Mouse (Mus musculus) megakaryocyte-erythroid progenitor cell, adult 5-6 weeks (primary cell): ENCODE data around the gene Syn3. TPM values are rescaled to one million over a fixed set of nuclear protein-coding genes. Genes with fewer than 3 reads are reported as not detected.

Experiments used
- ATAC-seq: replicated peaks from 2 replicates; pipeline ENCODE4 v1.8.0; 2016; ENCODE audit warnings: mild to moderate bottlenecking, inconsistent platforms; ENCODE audit not compliant: severe bottlenecking, poor library complexity, low FRiP score, low TSS enrichment
- total RNA-seq, 2 experiments: library from RNA; stranded (forward) in 1 of 2; stranded (reverse) in 1 of 2; fragments of 200-1000, 215-1000 nt in 1 of 2; fragments of >200 nt in 1 of 2; fragmentation: Nextera tagmentation in 1 of 2; gene quantifications; 2 replicates each; pipeline ENCODE4 v1.2.3; 2014 to 2017

The Syn3 gene
- total RNA-seq, 2 experiments from 2014 or later, result 0.14 to 0.59 TPM

- ATAC-seq, result no peak
These were observed 196.9 kb downstream of the Syn3 start for GRCm38 (mm10) chr10:86301593-86302317.

GRCm38 (mm10) chr10:86301117-86301490, 197.6 kb downstream of the Syn3 start:
- ATAC-seq, result no peak

GRCm38 (mm10) chr10:86300293-86301116, 198.2 kb downstream of the Syn3 start, which contains the start of gene Timp3:
Gene Timp3 (plus strand): TSS chr10:86300372.
- ATAC-seq, result no peak

GRCm38 (mm10) chr10:86299795-86300194, 198.9 kb downstream of the Syn3 start:
- ATAC-seq, result no peak

GRCm38 (mm10) chr10:86298326-86298725, 200.4 kb downstream of the Syn3 start:
- ATAC-seq, result no peak

- no peak for ATAC-seq
These were observed 201.4 kb downstream of the Syn3 start for GRCm38 (mm10) chr10:86297307-86297706.

- peak; percentile 91 for ATAC-seq
These were observed 202.6 kb downstream of the Syn3 start for GRCm38 (mm10) chr10:86296111-86296510.

- ATAC-seq, result peak; percentile 32; the same call in 1 of the 2 replicates
These were observed 203.1 kb downstream of the Syn3 start for GRCm38 (mm10) chr10:86295454-86296098.

GRCm38 (mm10) chr10:86294599-86295365, 203.9 kb downstream of the Syn3 start:
- ATAC-seq, result no peak

GRCm38 (mm10) chr10:86293880-86294279, 204.8 kb downstream of the Syn3 start:
- no peak for ATAC-seq

GRCm38 (mm10) chr10:86290109-86290771, 208.5 kb downstream of the Syn3 start:
- ATAC-seq, result no peak

GRCm38 (mm10) chr10:86286508-86286907, 212.2 kb downstream of the Syn3 start:
- no peak for ATAC-seq

- no peak for ATAC-seq
These were observed 217.5 kb downstream of the Syn3 start for GRCm38 (mm10) chr10:86281238-86281637.

- ATAC-seq, result no peak
These were observed 219.0 kb downstream of the Syn3 start for GRCm38 (mm10) chr10:86279579-86280168.

GRCm38 (mm10) chr10:86278481-86278880, 220.2 kb downstream of the Syn3 start:
- ATAC-seq, result no peak

GRCm38 (mm10) chr10:86277327-86277726, 221.4 kb downstream of the Syn3 start:
- no peak for ATAC-seq

GRCm38 (mm10) chr10:86275585-86275984, 223.1 kb downstream of the Syn3 start:
- ATAC-seq, result no peak

GRCm38 (mm10) chr10:86273410-86274191, 225.1 kb downstream of the Syn3 start:
- no peak for ATAC-seq
